Mouse (Mus musculus) thymus, postnatal 14 days (tissue): ENCODE data around the gene Macc1.

Experiments
- DNase-seq: peaks from one replicate; pipeline ENCODE4 v3.0.0; 2021

Macc1 gene

GRCm38 (mm10) chr12:119390192-119390684 is 76.2 kb downstream of the Macc1 start:
- peak; percentile 12 for DNase-seq

- no peak for DNase-seq
These were observed 84.1 kb downstream of the Macc1 start for GRCm38 (mm10) chr12:119398046-119398659.

GRCm38 (mm10) chr12:119402273-119402672 is 88.2 kb downstream of the Macc1 start:
- no peak for DNase-seq

GRCm38 (mm10) chr12:119402796-119403195 is 88.7 kb downstream of the Macc1 start:
- DNase-seq = no peak

GRCm38 (mm10) chr12:119404810-119405209 is 90.7 kb downstream of the Macc1 start:
- DNase-seq = no peak

GRCm38 (mm10) chr12:119410522-119410921 is 96.5 kb downstream of the Macc1 start:
- no peak for DNase-seq

- no peak for DNase-seq
These were observed 96.9 kb downstream of the Macc1 start for GRCm38 (mm10) chr12:119410956-119411355.

- no peak for DNase-seq
These were observed 97.9 kb downstream of the Macc1 start for GRCm38 (mm10) chr12:119411982-119412381.

- no peak for DNase-seq
These were observed 101.8 kb downstream of the Macc1 start for GRCm38 (mm10) chr12:119415900-119416299.

- no peak for DNase-seq
These were observed 111.7 kb downstream of the Macc1 start for GRCm38 (mm10) chr12:119425749-119426148.

GRCm38 (mm10) chr12:119426182-119426886 is 112.3 kb downstream of the Macc1 start:
- DNase-seq = no peak

- DNase-seq = peak; percentile 9
These were observed 112.8 kb downstream of the Macc1 start for GRCm38 (mm10) chr12:119426887-119427204.

GRCm38 (mm10) chr12:119440720-119441119 is 126.7 kb downstream of the Macc1 start:
- no peak for DNase-seq

GRCm38 (mm10) chr12:119450116-119450515 is 136.0 kb downstream of the Macc1 start:
- no peak for DNase-seq

GRCm38 (mm10) chr12:119451232-119451631 is 137.2 kb downstream of the Macc1 start:
- no peak for DNase-seq

GRCm38 (mm10) chr12:119454076-119454475 is 140.0 kb downstream of the Macc1 start:
- DNase-seq = no peak

GRCm38 (mm10) chr12:119464040-119464939 is 150.2 kb downstream of the Macc1 start:
- DNase-seq = no peak

- DNase-seq = no peak
These were observed 150.8 kb downstream of the Macc1 start for GRCm38 (mm10) chr12:119464940-119465245.

GRCm38 (mm10) chr12:119467656-119468055 is 153.6 kb downstream of the Macc1 start:
- no peak for DNase-seq

- DNase-seq = no peak
These were observed 156.2 kb downstream of the Macc1 start for GRCm38 (mm10) chr12:119470260-119470659.

- no peak for DNase-seq
These were observed 169.2 kb downstream of the Macc1 start for GRCm38 (mm10) chr12:119483296-119483695.

- DNase-seq = no peak
These were observed 170.0 kb downstream of the Macc1 start for GRCm38 (mm10) chr12:119483922-119484631.

GRCm38 (mm10) chr12:119511145-119511544 is 197.1 kb downstream of the Macc1 start:
- DNase-seq = no peak
